Mouse (Mus musculus) liver (tissue): Measurements from ENCODE around the gene Slit3.
A peak's percentile ranks its signal among the peaks of the same experiment; 100 is the strongest.

Experiments
- DNase-seq: peaks from one replicate; pipeline ENCODE4 v3.0.0-alpha.2; 2020; ENCODE audit warnings: mixed read lengths

Slit3 gene

DNA sequence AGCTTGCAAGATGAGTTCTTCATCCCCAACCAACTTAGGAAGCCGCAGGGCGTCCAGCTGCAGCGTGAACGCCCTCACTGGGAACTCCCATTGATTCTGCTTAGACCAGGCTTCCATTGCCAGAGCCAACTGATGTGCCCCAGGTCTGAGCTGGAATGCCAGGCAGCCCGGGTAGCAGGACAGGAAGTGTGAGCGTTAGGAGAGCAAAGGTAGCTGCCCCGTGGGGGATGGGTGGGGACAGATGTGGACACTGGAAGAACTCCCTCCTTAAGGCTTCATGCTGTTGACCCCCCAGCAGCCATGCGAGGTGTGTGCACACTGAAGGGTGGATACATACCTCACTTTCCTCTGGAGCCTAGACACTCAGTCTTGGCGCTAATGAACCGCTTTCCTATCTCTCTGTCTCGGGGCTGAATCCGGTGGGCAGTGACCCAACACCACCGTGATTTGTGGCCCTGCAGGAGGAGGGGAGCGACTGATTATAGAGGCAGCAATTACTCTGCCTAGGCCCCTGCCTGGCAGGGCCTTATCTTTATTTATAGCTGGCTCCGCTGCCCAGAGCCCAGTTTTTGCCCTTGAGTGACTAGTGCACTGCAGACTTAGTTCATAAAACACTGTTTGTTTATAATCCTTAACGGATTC lies 157.2 kb downstream of the Slit3 start:
- no peak for DNase-seq

DNA sequence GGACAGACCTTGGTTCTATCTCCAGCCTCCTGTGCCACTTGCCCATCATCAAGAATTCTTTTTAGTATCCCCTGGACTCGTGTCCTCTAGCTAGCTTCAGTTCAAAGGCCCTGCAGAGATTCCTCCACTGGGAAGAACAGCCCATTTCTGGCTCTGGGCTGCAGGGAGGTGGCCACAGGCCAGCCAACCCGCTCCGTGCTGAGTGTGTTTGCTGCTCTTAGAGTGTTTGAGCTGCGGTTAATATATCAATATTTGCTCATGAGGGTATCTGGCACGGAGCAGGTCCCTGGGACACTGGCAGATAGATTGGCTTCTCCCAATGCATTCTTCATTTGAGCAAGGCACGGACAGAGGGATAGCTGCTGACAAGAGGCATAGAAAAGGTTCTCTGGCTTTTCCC lies 159.8 kb downstream of the Slit3 start:
- peak; percentile 8 for DNase-seq

DNA sequence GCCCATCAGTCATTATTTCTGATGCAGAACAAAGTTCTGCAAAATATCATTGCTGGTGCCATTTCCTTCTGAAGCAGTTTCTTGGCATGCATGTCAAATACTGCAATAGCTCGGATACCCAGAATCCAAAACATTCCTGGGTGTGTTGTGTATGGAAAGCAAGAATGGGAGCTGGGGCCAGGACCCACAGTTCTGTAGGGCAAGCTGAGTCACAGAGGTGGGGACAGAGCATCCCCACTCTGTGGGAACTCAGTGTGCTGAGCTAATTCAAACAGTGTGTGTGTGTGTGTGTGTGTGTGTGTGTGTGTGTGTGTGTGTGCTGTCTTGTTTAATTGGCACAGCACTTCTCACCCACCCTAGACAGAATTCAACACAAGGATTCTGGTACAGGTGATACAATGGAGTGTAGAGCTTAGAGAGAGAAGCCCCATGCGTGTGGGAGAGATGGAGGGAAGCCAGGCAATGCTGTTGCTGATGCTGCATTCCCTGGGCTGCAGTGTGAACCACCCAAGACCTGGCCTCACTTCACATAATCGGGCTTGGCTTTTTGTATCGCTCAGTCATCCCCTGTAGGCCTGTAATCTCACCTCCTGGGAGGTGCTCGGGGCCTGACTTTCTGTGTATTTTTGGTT lies 161.1 kb downstream of the Slit3 start:
- DNase-seq: no peak

DNA sequence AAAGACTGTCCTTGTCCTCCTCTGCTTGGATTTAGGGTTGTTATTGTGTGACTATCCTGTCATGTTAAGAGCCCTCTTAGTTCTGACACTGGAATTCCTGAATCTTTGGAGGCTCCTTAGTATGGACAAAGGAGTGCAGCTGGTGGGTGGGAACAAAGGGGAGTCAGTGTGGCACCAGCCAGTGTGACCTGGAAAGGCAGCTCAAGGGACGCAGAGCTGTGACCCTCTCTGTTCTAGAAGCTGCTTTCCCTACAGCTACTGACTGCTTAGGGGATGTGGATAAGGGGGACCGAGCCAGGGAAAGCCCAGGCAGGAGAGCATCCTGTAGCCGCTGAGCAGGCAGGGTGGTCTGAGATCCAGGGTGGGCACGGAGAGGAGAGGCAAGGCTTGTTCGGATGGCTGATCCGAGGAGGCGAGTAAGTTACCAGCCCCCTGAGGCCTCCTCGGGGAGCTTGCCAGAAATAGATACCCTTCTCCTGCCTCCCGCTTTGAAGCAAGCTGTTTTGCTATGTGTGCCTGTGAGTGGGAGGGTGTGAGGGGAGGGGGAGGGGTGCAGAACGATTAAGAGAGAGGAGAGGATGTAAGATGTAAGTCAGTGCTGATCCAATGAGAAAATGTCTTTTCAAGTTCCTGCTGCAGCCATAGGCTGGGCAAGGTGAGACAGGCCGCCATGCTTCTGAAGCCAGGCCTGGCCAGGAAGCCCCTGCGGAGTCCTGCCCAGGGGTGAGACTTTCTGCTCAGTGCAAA lies 162.0 kb downstream of the Slit3 start:
- peak; percentile 11 for DNase-seq

DNA sequence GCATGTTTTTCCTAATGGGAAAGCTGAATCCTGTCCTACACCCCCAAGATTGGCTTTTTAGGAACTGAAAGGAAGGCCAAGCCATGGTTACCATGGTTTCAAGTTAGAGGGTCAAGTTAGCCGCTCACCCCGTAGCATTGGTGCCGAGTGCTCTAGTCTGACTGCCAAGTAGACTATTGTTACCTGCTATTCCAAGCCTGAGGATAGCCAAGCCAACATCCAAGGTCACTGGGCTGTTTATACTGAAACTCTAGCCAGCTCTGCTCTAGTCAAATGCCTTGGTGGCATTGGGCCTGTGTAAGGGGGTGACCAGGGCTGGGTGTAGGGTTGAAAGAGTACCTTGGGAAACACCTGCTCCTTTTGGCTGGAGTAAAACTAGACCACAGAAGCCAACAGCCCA lies 162.7 kb downstream of the Slit3 start:
- DNase-seq: no peak

DNA sequence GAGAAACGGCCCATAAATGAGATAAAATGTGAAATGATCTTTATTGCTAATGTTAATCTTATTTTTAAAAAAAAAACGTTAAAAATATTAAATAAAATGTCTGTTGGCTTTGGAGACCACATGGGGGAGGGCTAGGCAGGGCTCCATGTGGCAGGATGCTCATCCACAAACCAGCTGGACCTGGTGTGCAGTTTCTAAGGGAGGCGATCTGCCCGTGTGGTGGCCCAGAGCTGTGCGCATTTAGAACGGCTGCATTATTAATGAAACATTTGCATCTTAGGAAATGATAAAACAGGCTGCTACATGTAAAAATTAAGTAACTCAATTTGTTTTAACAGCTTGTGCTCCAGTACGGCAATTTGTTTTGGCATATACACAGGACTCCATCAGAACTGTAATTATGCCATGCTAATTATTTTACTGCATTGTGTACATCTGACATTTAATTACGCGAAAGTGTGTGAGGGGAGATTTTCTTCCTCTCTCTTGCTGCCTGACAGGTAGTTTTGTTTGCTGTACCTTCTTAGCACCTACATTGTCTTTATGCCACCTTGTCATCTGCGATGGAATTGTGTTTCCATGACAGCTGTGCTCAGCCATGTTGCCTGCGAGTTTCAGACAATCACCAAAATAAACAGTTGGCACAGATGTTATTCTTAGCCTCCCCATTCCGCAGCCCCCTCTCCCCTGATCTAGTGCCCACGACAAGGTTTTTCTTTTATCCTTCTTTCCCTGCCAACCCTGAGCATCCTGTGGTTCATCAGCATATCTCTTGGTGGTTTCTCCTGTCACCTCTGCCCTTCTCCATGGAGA lies 165.8 kb downstream of the Slit3 start:
- DNase-seq: no peak

DNA sequence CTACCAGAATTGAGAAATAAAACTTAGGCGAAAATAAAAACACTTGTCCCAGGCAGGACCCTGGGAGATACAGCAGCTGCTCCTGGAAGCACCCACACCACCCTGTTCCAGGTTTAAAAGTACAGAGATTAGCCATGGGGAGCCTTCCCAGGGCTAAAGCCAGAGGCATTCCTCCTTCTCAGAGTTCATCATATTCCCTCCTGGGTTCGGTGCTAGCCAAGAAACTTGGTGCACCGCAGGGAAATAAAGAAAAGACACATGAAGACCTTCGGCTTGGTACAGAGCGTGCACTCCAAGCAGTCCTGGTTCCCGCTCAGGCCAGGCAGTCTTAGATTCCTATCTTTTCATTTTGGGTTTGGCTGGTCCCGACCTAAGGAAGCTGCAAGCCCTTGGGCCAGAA lies 167.0 kb downstream of the Slit3 start:
- DNase-seq: no peak

DNA sequence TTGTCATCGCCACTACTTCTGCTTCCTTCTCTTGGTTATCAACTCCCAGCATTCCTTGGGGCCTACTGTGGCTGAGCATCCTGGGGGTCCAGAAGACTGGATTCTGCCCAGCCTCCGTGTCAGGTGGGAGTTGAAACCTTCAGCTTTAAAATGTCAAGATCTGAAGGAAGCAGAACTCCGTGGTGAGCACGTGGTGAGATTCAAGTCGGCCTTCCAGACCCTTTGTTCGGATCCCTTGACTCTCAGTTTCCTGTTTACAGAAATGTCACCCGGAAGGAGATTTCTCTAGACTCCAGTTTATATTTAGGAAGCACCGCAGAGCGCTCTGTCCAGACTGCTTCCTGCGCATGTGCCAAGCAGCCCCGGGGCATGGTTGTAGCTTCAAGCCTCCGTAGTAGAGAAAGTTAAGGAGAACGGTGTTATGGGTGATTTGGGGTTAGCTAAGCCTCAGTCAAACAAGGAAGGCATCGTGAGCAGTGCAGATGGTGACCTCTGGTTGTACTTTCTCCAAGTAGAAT lies 167.8 kb downstream of the Slit3 start:
- DNase-seq: no peak

DNA sequence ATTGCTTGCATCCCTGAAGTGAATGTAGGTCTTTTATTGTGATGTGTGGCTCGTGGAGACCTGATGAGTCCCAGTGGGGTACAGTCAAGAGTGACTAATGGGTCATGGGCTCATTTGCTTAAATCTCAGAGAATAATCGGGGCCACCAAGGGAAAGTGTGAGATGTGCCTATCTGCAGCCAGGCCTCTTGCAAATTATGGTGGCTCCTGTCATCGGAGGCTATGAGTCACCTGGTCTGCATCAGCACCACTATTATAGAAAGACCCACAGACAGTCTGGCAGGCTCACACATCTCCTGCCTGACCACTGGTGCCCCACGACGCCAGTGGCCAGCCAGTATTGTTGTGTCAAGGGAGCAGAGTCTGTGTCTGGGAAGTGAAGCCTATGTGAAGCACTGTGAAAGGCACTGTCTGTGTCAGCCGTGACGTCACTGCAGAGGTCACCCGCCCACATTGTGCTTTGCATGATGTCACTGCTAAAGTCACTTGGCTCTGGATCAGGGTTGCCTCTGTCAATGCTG lies 171.3 kb downstream of the Slit3 start:
- DNase-seq: no peak

DNA sequence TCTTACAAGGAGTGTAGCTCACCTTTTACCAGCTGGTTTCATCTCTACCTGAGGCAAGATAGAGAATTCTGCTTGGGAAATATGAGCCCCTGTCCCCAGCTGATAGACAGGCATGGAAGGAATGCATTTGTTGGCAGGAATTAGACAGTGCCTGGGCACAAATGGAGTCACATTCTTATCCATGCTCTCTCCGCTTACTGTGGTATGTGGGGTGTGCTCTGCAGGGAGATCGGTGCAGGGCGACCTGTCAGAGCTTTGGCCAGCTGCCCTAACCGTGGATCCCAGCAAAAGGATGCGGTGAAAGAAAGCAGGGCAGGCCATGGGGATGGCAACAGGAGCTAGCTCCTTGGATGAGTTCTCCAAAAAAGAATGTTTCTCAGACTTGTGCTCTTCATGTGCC lies 172.2 kb downstream of the Slit3 start:
- DNase-seq: no peak

DNA sequence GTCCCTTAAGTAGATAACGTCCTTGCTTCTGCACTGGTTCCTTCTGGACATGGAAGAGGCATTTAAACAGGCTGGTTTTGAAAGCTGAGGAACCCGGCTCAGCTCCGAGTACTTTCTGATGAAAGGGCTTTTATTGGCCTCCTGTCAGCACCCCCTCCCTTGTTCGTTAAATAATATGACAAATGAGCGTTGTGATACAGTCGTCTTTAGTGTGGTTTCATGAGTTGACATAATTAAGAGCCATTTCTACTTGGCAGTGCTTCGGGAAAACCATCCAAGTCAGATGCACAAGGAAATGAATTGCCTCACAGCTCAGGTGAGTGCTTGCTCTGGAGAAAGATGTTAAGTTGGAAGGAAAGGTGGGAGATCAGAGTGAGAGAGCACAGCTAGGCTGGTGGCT lies 173.6 kb downstream of the Slit3 start:
- DNase-seq: no peak

DNA sequence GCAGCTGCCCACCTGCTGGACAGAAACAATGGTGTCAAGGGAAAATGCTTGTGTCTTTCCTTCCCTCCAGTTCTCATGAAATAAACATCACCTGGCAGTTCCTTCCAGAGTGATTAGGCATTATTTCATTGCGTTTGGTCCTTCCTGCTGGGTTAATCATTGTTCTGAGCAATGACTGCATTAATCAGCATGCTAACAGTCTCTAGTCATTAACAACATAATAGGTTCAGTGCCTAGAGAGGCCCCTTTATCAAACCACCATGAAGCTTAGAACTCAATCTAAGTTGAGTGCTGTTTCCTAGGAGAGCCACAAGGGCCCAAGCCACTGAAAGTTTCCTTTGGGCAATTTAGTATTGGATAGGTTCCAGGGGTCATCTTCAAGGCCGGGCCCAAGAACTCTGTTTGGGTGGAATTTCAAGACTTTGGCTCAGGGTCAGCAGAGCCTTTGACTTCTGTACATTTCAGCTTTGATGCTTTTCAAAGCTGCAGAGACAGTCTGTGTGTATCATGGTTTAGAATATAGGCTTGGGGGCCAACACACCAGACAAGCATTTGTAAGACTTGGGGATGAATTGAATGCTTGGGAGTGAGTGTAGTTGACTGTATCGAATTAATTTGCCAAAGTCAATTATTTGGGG lies 174.3 kb downstream of the Slit3 start:
- no peak for DNase-seq

DNA sequence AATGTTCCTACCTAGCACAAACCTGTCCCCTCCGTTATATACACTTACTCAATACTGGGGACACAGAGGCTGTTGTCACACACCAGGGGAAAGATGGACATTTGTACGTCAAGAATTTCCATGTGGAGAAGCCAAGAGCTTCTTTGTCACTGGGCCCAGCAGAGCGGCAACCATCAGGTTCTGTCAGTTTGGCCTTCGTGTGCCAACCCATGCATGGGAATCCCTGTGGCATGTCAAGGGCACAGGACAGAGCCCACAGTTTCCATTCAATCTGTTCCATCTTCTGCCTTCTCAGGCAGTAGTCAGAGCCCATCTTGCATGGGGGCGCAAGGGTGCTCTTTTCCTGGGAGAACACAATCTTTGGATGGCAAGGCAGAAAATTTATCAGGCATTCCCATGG lies 175.8 kb downstream of the Slit3 start:
- DNase-seq: no peak

DNA sequence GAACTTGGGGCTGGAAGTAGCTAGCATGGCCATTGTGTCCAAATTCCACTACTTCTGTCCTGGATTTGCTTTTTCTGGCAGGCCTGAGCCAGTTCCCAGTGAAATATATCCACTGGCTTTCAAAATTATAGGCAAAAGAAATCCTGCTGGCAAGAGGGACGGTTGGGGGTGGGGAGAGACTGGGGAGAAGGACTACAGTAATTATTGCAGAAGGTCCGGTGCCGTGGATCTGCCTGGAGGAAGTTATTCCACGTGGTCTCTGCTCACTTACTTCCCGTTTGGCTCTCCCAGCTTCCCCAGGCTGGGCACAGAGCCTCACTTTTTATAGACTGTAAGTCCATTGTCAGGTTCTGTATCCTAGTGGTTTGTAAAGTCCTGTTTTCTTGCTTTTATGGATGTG lies 176.3 kb downstream of the Slit3 start:
- peak; percentile 19 for DNase-seq

DNA sequence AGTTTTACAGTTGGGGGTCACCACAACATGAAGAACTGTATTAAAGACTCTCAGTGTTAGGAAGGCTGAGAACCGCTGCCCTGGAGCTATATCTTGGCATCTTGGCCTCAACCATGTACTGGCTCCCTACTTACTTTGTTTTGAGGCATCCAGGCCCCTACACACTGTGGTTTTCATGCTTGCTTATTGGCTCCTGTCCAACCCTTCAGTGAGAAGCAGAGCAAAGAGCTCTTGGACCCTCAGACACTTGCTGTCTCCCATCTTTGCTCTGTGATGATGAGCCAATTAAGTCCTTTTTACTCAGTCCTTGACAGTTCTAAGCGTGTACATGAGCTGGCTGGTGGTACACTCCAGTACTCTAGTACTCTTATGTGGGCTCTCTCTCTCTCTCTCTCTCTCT lies 177.5 kb downstream of the Slit3 start:
- DNase-seq: no peak

DNA sequence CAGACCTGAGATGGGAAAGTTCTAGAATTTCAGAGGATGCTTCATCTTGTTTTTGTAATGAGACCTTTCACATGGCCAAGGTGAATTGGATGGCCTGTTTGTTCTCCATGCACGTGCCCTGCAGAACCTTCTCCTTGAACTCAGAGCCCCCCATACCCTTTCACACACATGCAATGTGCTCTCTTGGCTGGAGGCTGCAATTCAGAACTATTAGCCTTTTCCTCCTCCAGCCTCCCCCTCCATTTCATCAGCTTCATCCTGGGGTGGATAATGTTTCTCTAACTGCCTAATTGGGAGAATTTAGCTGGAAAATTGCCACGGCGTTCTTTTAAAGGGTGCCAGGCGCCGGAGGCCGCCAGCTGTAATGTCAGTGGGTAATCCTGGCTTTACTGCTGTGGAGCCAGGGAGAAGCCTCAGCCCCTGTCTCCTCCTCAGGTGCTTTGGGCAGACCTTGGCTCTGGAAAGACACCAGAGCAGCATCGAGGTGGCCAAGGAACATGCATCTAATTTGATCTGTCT lies 178.9 kb downstream of the Slit3 start:
- DNase-seq: no peak

DNA sequence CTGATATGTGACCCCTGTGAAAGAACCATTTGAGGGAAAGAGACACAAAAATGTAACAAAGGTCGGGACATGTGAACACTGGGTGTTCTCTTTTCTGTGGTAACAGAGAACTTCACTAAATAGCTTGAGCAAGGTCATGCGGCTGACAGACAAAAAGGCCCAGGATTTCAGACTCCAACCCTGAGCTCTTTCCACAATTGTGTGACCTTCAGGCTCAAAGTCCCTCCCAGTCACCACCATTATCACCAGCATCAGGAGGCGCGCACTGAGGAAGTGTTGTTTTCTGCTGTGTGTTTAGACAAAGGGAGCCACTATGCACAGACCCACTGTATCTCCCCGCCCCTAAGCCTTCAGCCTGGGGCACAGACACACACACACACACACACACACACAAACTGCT lies 181.2 kb downstream of the Slit3 start:
- DNase-seq: no peak

DNA sequence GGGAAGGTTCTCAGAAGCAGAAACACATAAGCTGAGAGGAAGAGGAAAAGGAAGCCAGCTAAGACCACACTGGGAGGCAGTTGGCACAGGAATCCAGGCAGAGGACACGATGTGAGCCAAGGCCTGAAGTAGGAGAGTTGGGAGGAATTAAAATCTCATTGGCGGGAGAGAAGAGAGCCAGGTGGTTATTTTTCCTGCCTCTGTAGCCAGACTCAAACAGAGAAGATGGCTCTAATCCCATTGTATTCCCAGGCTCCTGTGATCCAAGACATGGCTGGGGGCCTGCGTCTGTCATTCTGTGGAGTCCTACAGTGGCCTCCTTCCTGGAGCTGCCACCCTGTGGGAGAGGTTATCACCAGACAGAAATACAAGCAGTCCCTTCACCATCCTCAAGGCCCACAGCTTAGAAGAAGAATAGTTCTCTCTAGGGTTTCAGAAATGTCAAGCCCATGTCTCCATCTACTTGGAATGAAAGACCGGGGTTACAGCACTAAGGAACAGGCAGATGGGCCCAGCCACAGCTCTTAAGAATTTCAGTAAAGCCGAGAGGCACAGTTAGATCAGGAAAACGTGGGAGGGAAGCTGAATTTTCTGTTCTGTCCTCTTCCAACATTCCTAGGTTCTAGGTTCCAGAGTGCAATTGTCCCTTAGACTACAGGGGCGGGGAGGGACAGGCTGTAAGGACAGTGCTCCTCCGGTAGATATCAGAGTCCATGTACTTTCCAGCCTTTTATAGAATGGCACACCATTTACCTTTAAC lies 183.4 kb downstream of the Slit3 start:
- no peak for DNase-seq

DNA sequence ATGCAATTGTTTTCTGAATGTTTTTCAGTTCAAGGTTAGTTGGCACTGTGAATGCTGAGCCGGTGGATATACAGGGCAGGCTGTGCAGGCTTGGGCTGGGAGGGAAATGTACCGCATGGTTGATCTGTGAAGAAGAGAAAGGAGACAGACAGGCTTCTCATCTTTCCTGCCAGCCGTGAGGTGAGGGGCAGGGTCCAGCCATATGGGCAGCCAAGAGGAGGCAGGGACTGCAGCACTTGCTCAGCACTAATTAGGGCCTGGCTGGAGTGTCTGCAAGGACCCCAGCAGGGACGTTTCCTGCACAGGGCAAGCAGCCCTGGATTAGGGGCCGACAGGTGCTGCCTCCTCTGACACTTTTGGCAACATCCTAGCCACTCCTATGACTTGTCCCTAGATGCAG lies 184.1 kb downstream of the Slit3 start:
- DNase-seq: no peak

DNA sequence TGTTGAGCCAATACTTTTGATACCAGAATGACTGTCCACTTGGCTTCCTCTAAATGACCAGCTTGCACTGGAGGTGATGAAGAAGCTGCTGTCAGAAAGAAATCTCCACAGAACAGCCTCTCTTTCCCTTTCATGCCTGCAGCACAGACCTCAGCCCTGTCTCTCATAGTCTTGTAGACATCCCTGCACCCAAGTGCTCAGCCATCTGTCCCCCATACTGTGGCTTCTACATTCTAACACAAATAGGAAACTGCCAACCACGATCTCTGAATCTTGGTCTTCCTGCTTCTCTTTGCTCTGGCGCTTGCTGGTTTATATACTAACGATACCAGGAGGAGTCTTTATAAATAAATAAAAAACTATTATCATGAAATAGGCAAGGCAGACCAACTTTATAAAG lies 184.9 kb downstream of the Slit3 start:
- DNase-seq: no peak

DNA sequence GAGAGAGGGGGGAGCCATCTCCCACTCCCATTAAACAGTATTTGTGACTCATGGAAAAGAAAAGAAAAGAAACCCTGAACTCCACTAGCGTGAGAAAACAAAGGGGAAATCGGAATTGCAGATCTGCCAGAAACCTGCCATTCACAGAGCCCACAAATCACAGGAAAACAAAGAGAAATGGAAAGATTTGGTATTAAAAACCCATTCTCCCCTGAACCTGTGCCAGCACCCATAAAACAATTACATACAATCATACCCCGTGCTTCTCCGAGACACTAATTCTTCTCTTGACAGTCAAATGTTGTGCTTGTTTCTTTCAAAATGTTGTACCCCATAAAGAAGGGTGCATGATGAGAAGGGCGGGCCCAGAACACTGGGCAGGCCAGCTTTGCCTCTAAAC lies 185.9 kb downstream of the Slit3 start:
- no peak for DNase-seq

DNA sequence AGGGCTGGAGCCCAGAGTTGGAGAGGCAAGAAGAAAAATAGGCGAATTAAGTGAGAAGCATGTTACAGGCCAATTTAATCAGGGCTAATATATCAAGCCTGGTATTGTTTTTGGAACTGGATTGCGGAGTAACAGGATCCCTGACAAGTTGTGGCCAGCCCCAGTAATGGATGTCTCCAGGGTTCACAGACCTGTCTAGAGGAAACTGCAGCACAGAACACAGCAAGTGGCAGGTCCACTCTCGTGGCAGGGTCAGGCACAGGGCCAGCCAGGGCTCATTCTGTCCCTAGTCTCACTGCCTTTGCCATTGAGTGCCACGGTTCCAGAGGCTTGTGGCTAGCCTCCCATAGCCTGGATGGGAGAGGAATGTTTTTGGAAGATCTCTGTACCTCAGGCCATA lies 187.0 kb downstream of the Slit3 start:
- DNase-seq: no peak
